Mouse (Mus musculus) lung, postnatal 0 days (tissue): Measurements from ENCODE around the gene Spocd1. TPM values are rescaled to one million over a fixed set of nuclear protein-coding genes. Genes with fewer than 3 reads are reported as not detected.

Experiments used
- ATAC-seq: fragments of 200-750 bp; cut with Nextera tagmentation; 2 replicates; pipeline ENCODE4 v1.8.0; 2017; ENCODE audit warnings: moderate library complexity
- DNase-seq: peaks from one replicate; pipeline ENCODE4 v3.0.0-alpha.2; 2016; ENCODE audit warnings: low spot score
- H3K27ac ChIP-seq: fragments of 300-500 bp; sonication (generic); 2 replicates; pipeline ENCODE4 v1.5.1; 2014; ENCODE audit warnings: antibody characterized with exemption, mild to moderate bottlenecking, low read length, mixed read lengths
- H3K27me3 ChIP-seq: fragments of 300-500 bp; sonication (generic); replicated peaks from 2 replicates; pipeline ENCODE4 v1.6.1; 2014; ENCODE audit warnings: low read length, mixed read lengths; ENCODE audit not compliant: insufficient read depth
- H3K36me3 ChIP-seq: fragments of 300-500 bp; sonication (generic); 2 replicates; pipeline ENCODE4 v1.6.1; 2014; ENCODE audit warnings: low read length, mixed read lengths; ENCODE audit not compliant: insufficient read depth
- H3K4me1 ChIP-seq: fragments of 300-500 bp; sonication (generic); 2 replicates; pipeline ENCODE4 v1.6.1; 2014; ENCODE audit warnings: antibody characterized with exemption, low read depth, low read length, mixed read lengths; ENCODE audit not compliant: insufficient read depth
- H3K4me2 ChIP-seq: fragments of 300-500 bp; sonication (generic); replicated peaks from 2 replicates; pipeline ENCODE4 v1.6.1; 2014; ENCODE audit warnings: low read depth, mild to moderate bottlenecking, low read length, moderate library complexity, mixed read lengths
- H3K4me3 ChIP-seq: fragments of 300-500 bp; sonication (generic); 2 replicates; pipeline ENCODE4 v1.5.1; 2014; ENCODE audit warnings: low read depth, low read length
- H3K9ac ChIP-seq: fragments of 300-500 bp; sonication (generic); replicated peaks from 2 replicates; pipeline ENCODE4 v1.6.1; 2014; ENCODE audit warnings: low read depth, mild to moderate bottlenecking
- H3K9me3 ChIP-seq: fragments of 300-500 bp; sonication (generic); 2 replicates; pipeline ENCODE4 v1.6.1; 2016; ENCODE audit warnings: low read length, mixed read lengths
- CTCF ChIP-seq: IDR thresholded peaks from 2 replicates; pipeline ENCODE4 v1.5.1; 2016; ENCODE audit warnings: antibody characterized with exemption, mild to moderate bottlenecking
- EP300 ChIP-seq: IDR thresholded peaks from 2 replicates; pipeline ENCODE4 v1.6.1; 2016; ENCODE audit warnings: antibody characterized with exemption, mild to moderate bottlenecking, control low read depth
- WGBS: fragments of 180-500 bp; shearing (Covaris S2); extraction: QIAGEN DNeasy Blood & Tissue Kit; methylation state at CpG from one replicate; pipeline ENCODE4 v1.1.7; 2014; 5-methylcytosine and 5-hydroxymethylcytosine counted together
- polyA plus RNA-seq: library from polyadenylated mRNA; unstranded; fragments of >200 nt; fragmentation: Nextera tagmentation; extraction: Ambion mirVana; gene quantifications from 2 replicates; pipeline ENCODE4 v1.2.1, GENCODE M21; 2015

The Spocd1 gene
- polyA plus RNA-seq, result not detected in 2 replicates

DNA sequence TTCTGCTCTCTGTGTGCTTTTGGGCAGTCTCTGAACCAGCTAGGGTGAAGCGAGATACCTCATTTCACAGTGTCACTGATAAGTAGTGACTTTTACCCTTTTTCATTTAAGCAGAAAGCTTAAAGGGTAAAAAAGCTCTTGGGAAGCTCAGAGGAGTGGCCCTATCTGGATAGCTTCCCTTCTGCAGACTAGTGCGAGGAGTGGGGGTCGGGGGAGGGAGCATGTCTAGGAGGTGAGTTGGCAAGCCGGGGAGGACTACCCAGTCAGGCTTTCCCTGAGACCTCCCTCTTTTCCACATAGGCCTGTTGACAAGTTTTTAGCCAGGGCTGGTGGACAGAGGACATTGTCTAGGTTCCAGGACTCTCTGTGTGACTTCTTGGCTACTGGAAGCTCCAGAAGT, at the start of gene Spocd1:
Gene Spocd1 (plus strand): TSS at position 301 of the 400 bp plus-strand sequence.
- H3K9ac ChIP-seq, result no peak within 1 kb of the TSS
- no peak within 1 kb of the TSS for H3K27ac ChIP-seq

DNA sequence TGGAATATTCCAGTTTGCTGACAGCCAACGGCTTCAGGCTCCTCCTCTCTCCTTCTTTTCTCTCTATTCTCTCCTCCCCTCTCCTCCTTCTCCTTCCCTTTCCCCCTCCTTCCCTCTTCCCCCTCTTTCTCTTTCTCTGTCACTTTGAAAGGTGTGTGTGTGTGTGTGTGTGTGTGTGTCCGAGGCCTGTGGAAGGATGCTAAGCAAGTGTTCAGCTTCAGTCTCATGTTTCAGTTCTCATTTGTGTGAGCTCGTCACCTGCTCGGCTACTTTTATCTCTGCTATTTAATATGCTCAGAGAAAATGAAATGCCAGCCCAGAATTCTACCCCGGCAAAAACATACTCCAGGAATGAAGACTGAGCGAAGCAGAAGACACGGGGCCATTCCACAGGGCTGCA, 48.4 kb upstream of the Spocd1 start:
- H3K36me3 ChIP-seq, result no peaks in the 10 kb centered on the region
- H3K27me3 ChIP-seq, result no peaks in the 10 kb centered on the region
- H3K9me3 ChIP-seq, result no peaks in the 10 kb centered on the region
- H3K4me3 ChIP-seq, result no peak overlapping the region
- peaks cover 11% of the 10 kb centered on the region for H3K4me1 ChIP-seq
- DNase-seq, result no peak
- WGBS, result 54% methylated on average over 7 of the region's 7 CpGs
- ATAC-seq, result no peak
- H3K9ac ChIP-seq, result no peak overlapping the region
- TF ChIP-seq EP300 (no peak), CTCF (no peak)
- H3K27ac ChIP-seq, result no peak overlapping the region
- H3K4me2 ChIP-seq, result no peak overlapping the region

More for the DNA sequence above, at the start of gene Spocd1:
- 38% methylated on average over 4 of the region's 4 CpGs for WGBS
- Histone ChIP-seq H3K4me2 (peak within 1 kb of the TSS; percentile 36; the same call in 1 of the 2 replicates), H3K9me3 (no peaks in the 10 kb centered on the region), H3K27me3 (no peaks in the 10 kb centered on the region), H3K36me3 (no peaks in the 10 kb centered on the region), H3K4me3 (no peak within 1 kb of the TSS), H3K4me1 (no peaks in the 10 kb centered on the region; the same call in 1 of the 2 replicates)
- ATAC-seq, result no peak
- TF ChIP-seq CTCF, result no peak
- no peak for TF ChIP-seq EP300
- DNase-seq, result no peak

DNA sequence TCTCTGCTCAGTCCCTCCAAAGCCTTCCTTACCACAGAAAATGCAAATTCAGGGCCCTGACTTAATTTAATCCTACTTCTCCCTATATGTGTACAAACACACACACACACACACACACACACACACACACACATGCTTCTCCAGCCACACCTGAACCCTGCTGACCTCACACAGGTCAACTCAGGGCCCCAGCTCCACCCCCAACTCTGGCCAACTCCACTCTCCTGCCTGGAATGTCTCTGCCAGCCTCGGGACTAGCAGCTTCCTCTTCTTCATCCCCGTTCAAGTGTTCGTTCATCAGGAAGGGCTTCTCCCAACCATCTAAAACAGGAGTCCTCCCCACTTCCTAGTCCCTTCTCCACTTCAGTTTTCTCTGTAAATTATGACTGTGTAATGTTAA, 47.4 kb upstream of the Spocd1 start:
- H3K9ac ChIP-seq, result no peak overlapping the region
- DNase-seq (no peak), ATAC-seq (no peak)
- H3K27ac ChIP-seq, result peak overlapping the region; percentile 64; the same call in 1 of the 2 replicates
- H3K4me3 ChIP-seq, result no peak overlapping the region
- no peaks in the 10 kb centered on the region for H3K27me3 ChIP-seq
- H3K4me2 ChIP-seq, result 0 out of 2 replicates have a peak overlapping the region, but pooled peaks have one; percentile 31
- no peaks in the 10 kb centered on the region for H3K9me3 ChIP-seq
- no peaks in the 10 kb centered on the region for H3K36me3 ChIP-seq
- TF ChIP-seq CTCF, result no peak
- TF ChIP-seq EP300, result no peak
- peaks cover 11% of the 10 kb centered on the region for H3K4me1 ChIP-seq
- WGBS, result 12% methylated on average over 3 of the region's 3 CpGs

DNA sequence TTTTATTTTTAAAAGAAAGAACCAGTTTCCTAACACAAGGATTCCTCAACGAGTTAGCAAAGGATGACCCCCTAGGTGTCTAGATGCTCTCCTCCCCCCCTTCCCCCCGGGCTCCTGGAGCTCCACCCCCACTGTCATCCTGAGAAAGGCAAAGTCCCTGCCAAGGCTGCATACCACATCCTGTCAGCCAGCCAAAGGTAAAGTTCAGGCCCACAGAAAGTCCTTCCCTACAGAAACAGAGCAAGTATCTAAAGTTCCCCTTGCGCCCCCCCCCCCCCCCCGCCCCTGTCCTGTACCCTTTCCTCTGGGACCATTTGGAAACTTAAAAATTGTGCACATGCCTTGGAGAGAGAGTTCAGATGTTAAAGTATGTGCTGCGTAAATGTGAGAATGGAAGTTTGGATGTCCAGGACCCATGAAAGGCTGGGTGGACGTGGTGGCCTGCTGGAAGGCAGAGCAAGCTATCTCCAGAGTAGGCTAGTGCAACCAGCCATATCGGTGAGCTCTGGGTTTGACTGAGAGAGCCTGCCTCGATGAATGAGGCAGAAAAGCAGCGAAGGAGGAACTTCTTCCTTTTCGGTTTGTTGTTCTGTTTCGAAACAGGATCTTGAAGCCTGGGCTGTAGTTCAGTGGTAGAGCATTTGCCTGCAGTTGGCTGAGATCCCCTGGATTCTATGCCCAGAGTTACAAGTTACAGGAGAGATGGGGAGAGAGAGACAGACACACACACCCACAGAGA, 46.3 kb upstream of the Spocd1 start:
- no peaks in the 10 kb centered on the region for H3K27me3 ChIP-seq
- peaks cover 4% of the 10 kb centered on the region for H3K4me1 ChIP-seq
- 17% methylated on average over 11 of the region's 11 CpGs for WGBS
- H3K9me3 ChIP-seq, result no peaks in the 10 kb centered on the region
- TF ChIP-seq CTCF (no peak), EP300 (no peak)
- peak overlapping the region; percentile 31 for H3K4me2 ChIP-seq
- ATAC-seq (peak; percentile 73), DNase-seq (peak; percentile 87)
- H3K4me3 ChIP-seq, result no peak overlapping the region; the same call in 1 of the 2 replicates
- H3K27ac ChIP-seq, result peak overlapping the region; percentile 64
- H3K36me3 ChIP-seq, result no peaks in the 10 kb centered on the region
- no peak overlapping the region for H3K9ac ChIP-seq

DNA sequence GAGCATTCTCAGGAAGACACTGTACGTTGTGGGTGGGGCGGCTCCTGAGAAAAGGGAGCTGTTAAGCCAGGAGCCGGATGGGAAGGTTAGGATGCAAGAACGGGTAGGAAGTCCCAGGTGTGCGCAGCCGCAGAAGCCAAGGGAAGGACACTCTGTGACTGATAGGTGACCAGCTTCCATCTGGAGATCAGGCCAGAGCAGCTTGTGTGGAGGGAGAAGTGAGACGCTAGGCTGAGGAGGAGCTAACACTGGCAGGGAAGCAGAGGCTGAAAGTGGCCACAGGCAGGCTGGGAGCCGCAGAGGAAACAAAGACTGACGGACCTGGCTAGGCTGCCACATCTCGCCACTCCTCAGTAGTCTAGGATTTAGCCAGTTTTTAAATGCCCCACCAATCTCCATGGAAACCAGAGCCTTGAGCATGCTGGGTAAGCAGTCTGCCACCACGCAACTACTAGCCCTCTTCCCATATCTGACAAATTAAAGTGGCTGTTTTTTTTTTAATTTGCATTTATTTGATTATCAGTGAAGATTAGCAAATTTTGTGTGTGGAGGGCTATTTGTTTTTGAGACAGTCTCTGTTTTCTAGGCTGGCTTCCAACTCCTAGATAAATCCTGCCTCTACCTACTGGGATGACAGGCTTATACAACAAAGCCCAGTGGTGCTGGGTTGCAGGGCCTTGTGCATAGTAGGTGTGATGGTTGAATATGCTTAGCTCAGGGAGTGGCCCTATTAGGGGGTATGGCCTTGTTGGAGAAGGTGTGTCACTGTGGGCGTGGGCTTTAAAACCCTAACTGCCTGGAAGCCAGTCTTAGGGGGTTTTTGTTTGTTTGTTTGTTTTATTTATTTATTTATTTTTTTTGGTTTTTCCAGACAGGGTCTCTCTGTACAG, 44.8 kb upstream of the Spocd1 start:
- H3K27ac ChIP-seq, result no peak overlapping the region
- no peaks in the 10 kb centered on the region for H3K4me1 ChIP-seq
- H3K9me3 ChIP-seq, result no peaks in the 10 kb centered on the region
- DNase-seq (no peak), ATAC-seq (no peak)
- H3K4me2 ChIP-seq, result no peak overlapping the region
- H3K36me3 ChIP-seq, result no peaks in the 10 kb centered on the region
- no peak overlapping the region for H3K4me3 ChIP-seq
- 64% methylated on average over 12 of the region's 12 CpGs for WGBS
- H3K27me3 ChIP-seq, result no peaks in the 10 kb centered on the region
- TF ChIP-seq CTCF, result no peak
- no peak for TF ChIP-seq EP300
- no peak overlapping the region for H3K9ac ChIP-seq

DNA sequence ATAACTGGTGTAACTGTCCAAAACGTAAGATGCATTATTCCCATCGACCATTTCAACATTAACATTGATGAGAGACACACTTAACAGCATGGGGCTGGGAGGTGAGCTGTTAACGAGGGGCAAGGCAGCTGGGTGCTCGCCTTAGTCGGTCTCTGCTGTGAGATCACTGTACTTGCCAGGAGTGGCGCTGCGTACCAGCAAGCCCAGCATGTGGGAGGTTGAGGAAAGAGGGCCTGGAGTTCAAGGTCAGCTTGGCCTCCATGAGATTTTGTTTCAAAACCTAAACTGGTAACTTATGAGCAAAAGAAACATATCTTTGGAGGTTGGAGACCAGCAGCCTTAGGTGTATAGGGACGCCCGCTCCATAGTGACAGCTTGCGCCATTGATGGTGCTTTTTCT, 39.4 kb upstream of the Spocd1 start:
- no peak overlapping the region for H3K4me2 ChIP-seq
- no peaks in the 10 kb centered on the region for H3K36me3 ChIP-seq
- TF ChIP-seq EP300 (no peak), CTCF (no peak)
- no peak overlapping the region for H3K9ac ChIP-seq
- no peaks in the 10 kb centered on the region for H3K9me3 ChIP-seq
- ATAC-seq, result no peak
- no peaks in the 10 kb centered on the region for H3K27me3 ChIP-seq
- H3K4me3 ChIP-seq, result no peak overlapping the region
- no peaks in the 10 kb centered on the region for H3K4me1 ChIP-seq
- no peak overlapping the region for H3K27ac ChIP-seq
- no peak for DNase-seq
- WGBS, result 85% methylated on average over 10 of the region's 10 CpGs
